Mouse (Mus musculus) heart, adult 2 months (tissue): Measurements from ENCODE around the gene Hbb-bh1.

ENCODE experiments used
- CTCF ChIP-seq: fragments of 200-600 bp; IDR thresholded peaks from 2 replicates; pipeline ENCODE4 v1.8.1; 2022; ENCODE audit warnings: antibody characterized with exemption, mild to moderate bottlenecking, moderate library complexity
- EP300 ChIP-seq: fragments of 200-500 bp; IDR thresholded peaks from 2 replicates; pipeline ENCODE4 v1.6.1; 2011; ENCODE audit warnings: low read depth, low read length, control low read depth; ENCODE audit not compliant: insufficient read depth

- TF ChIP-seq CTCF (no peak), EP300 (no peak)
These were observed 18.6 kb upstream of the Hbb-bh1 start for GRCm38 (mm10) chr7:103861531-103861930.
